Mouse (Mus musculus) CH12F3 (cell line): ENCODE measurements around the gene Samt1.
"Not testable (repeated sequence)": the region's sequence is repeated elsewhere in the genome, so short reads cannot be mapped to it uniquely, and the experiment has no call there.

Source experiments
- in situ Hi-C: fragments of 300-500 bp; cut with MboI; formaldehyde crosslinking; loops from 2 replicates; pipeline ENCODE4 v1.14.3; 2020; ENCODE audit warnings: low sequenced_read_pairs

Samt1 gene

DNA sequence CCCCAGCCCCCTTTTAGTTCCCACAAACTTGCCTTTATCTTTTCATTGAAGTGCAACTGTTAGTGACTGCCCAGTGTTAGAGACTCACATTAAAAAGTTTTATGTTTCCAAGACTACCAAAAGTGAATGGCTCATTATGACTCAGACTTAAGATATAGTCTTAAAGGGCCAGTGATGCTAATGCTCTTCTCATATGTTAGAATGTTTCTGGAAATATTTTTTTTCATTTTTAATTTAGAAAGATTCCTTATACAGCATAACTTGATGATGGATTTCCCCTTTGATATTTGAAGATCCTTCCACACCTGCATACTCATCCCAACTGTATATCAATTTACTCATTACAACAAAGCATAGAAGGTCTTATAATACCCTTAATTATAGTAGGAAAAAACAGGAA lies at the start of gene Samt1:
Samt1 (minus strand) TSS at position 101 of the 400 bp plus-strand sequence.
- in situ Hi-C loops, result not testable (repeated sequence)

DNA sequence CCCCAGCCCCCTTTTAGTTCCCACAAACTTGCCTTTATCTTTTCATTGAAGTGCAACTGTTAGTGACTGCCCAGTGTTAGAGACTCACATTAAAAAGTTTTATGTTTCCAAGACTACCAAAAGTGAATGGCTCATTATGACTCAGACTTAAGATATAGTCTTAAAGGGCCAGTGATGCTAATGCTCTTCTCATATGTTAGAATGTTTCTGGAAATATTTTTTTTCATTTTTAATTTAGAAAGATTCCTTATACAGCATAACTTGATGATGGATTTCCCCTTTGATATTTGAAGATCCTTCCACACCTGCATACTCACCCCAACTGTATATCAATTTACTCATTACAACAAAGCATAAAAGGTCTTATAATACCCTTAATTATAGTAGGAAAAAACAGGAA lies 42.5 kb upstream of the Samt1 start, which contains the start of gene Gm10057:
Gm10057 (minus strand) TSS at position 101 of the 400 bp plus-strand sequence.
- in situ Hi-C loops, result not testable (repeated sequence)

DNA sequence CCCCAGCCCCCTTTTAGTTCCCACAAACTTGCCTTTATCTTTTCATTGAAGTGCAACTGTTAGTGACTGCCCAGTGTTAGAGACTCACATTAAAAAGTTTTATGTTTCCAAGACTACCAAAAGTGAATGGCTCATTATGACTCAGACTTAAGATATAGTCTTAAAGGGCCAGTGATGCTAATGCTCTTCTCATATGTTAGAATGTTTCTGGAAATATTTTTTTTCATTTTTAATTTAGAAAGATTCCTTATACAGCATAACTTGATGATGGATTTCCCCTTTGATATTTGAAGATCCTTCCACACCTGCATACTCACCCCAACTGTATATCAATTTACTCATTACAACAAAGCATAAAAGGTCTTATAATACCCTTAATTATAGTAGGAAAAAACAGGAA lies 21.3 kb upstream of the Samt1 start, which contains the start of gene 4921511M17Rik:
4921511M17Rik (minus strand) TSS at position 101 of the 400 bp plus-strand sequence.
- in situ Hi-C loops, result not testable (repeated sequence)

DNA sequence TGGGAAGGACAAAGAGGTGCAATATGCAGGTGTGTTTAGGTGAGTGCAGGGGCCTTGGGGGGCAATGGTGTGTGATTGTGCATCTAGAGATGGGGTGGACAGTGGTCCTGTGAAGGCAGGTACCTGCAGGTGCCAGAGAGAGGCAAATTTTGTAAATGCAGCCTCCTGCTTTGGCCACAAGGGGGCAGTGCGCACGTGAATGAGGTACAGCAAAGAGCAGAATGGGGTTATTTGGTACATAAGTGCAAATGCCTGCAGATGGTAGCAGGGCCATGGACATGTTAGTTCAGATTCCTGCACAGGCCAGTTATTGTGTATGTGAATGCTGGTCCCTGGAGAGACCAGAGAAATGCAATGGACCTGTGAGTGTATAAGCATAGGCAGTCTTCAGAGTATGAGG lies 35.5 kb downstream of the Samt1 start:
- in situ Hi-C loops, result not testable (repeated sequence)

DNA sequence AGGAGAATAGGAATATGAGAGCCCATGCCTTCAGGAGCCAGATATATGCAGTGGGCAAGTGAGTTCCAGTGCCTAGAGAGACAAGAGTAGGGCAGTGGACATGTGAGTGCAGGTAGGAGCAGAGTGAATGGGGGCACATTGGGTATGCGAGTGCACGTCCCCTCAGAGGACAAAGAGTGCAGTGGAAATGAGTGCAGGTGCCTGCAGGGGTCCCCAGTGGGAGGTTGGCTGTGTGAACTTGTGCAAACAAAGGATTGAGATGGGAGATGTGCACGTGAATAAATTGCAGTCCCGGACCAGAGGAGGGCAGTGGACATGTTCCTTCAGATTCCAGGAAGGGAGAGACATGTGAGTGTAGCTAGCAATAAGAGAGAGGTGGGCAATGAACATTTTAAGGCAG lies 36.0 kb downstream of the Samt1 start:
- in situ Hi-C loops, result not testable (repeated sequence)

DNA sequence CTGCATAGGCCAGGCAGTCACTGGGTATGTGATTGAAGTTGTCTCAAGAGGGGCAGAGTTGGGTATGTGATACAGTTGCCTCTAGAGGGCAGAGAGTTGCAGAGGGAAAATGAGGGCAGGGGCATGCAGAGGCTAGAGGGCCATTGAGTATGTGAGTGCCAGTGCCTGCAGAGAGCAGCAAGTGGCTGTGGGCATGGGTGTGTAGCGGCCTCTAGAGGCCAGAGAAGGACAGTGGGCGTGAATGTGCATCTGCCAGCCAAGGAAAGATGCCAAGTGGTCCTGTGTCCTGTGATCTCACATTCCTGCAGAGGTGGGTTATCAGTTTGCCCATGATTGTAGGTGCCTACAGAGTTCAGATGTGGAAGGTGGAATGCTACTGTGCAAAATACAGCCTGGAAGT lies 38.0 kb downstream of the Samt1 start:
- in situ Hi-C loops, result no loop called here

DNA sequence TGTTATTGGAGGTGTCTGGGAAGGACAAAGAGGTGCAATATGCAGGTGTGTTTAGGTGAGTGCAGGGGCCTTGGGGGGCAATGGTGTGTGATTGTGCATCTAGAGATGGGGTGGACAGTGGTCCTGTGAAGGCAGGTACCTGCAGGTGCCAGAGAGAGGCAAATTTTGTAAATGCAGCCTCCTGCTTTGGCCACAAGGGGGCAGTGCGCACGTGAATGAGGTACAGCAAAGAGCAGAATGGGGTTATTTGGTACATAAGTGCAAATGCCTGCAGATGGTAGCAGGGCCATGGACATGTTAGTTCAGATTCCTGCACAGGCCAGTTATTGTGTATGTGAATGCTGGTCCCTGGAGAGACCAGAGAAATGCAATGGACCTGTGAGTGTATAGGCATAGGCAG lies 59.6 kb downstream of the Samt1 start:
- in situ Hi-C loops, result not testable (repeated sequence)
